Mouse (Mus musculus): ENCODE measurements around the gene Itga6. TPM values are rescaled to one million over a fixed set of nuclear protein-coding genes. Genes with fewer than 3 reads are reported as not detected.

The Itga6 gene
- polyA plus RNA-seq, 1 experiment from 2014 or later = 22.3 TPM

DNA sequence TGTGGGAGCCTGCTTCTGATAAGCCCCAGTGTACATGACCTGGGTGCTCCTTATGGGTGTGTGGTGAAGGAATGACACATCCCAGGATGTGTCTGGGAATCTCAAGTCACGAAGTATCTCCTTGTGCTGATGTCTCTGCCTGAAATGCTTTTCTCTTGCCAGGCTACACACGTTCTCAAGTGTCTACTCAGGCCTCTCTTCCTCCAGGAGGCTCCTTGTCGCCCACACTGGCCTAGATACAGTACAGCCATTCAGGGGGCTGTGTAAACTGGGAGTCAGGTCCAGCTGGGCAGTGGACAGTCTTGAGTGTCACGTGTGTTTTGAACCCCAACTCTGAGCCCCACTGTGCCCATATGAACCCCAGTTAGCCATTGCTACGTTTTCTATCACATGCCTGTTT lies 19.1 kb downstream of the Itga6 start:
- Histone ChIP-seq H3K4me3 (ENCODE audit: low read depth, low read length) (no peak overlapping the region), H3K36me3 (ENCODE audit: control insufficient read depth, insufficient read depth, low read length) (no peaks in the 10 kb centered on the region), H3K9me3 (ENCODE audit: control insufficient read depth, low read length) (no peaks in the 10 kb centered on the region), H3K4me1 (replicated peaks; ENCODE audit: control insufficient read depth, insufficient read depth, low read length) (no peaks in the 10 kb centered on the region), H3K4me2 (no peak overlapping the region), H3K27me3 (replicated peaks; ENCODE audit: control insufficient read depth, insufficient read depth, low read length) (no peaks in the 10 kb centered on the region), H3K27ac (ENCODE audit: low read depth, low read length) (no peak overlapping the region), H3K9ac (ENCODE audit: low read depth, low read length) (no peak overlapping the region)
- ATAC-seq (replicated peaks; ENCODE audit: low FRiP score) = no peak
- no peak for DNase-seq (ENCODE audit: low spot score)
- 69% methylated on average over 5 of the region's 5 CpGs for WGBS

GRCm38 (mm10) chr2:71764961-71765735 lies 19.7 kb downstream of the Itga6 start:
- Histone ChIP-seq H3K4me3 (ENCODE audit: low read depth, low read length) (no peak overlapping the region), H3K36me3 (ENCODE audit: control insufficient read depth, insufficient read depth, low read length) (no peaks in the 10 kb centered on the region), H3K4me1 (replicated peaks; ENCODE audit: control insufficient read depth, insufficient read depth, low read length) (no peaks in the 10 kb centered on the region), H3K27me3 (replicated peaks; ENCODE audit: control insufficient read depth, insufficient read depth, low read length) (no peaks in the 10 kb centered on the region), H3K4me2 (no peak overlapping the region), H3K9me3 (ENCODE audit: control insufficient read depth, low read length) (no peaks in the 10 kb centered on the region), H3K27ac (ENCODE audit: low read depth, low read length) (no peak overlapping the region), H3K9ac (ENCODE audit: low read depth, low read length) (no peak overlapping the region)
- DNase-seq (ENCODE audit: low spot score) = no peak
- no peak for ATAC-seq (replicated peaks; ENCODE audit: low FRiP score)
- 70% methylated on average over 3 of the region's 3 CpGs for WGBS

- H3K9ac ChIP-seq (ENCODE audit: low read depth, low read length) = no peak overlapping the region
- WGBS = 77% methylated on average over 5 of the region's 5 CpGs
- H3K27ac ChIP-seq (ENCODE audit: low read depth, low read length) = no peak overlapping the region
- H3K4me2 ChIP-seq = no peak overlapping the region
- no peak overlapping the region for H3K4me3 ChIP-seq (ENCODE audit: low read depth, low read length)
- H3K27me3 ChIP-seq (replicated peaks; ENCODE audit: control insufficient read depth, insufficient read depth, low read length) = no peaks in the 10 kb centered on the region
- no peaks in the 10 kb centered on the region for H3K4me1 ChIP-seq (replicated peaks; ENCODE audit: control insufficient read depth, insufficient read depth, low read length)
- no peaks in the 10 kb centered on the region for H3K36me3 ChIP-seq (ENCODE audit: control insufficient read depth, insufficient read depth, low read length)
- DNase-seq (ENCODE audit: low spot score) (no peak), ATAC-seq (replicated peaks; ENCODE audit: low FRiP score) (no peak)
- no peaks in the 10 kb centered on the region for H3K9me3 ChIP-seq (ENCODE audit: control insufficient read depth, low read length)
These were observed 20.6 kb downstream of the Itga6 start for GRCm38 (mm10) chr2:71766007-71766406.

DNA sequence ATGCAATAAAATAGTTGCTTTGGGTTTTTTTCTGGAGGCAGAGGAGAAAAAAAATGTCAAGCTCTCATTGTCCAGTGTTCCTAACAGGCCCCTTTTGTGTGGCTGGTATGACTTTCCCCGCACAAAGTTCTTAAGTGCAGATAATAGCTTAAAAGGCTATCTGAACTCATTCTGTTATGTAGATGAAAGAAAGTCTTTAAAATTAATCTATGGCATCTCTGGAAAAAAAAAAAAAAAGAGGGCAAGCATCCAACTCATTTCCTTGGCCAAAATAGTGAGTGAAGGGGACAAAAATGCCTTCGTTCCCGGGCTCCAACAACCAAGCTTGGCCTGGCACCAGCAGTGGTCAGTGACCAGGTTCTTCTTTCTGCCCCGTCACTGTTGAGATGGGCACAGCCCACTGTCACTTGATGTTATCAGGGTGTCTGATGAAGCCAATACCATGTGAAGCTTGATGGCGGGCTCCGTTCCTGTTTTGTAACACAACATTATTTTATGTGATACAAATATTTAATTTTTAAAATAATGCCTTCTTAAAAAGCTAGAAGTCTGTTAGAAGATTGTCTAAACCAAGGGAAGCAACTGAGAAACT lies 21.7 kb downstream of the Itga6 start:
- Histone ChIP-seq H3K9me3 (ENCODE audit: control insufficient read depth, low read length) (no peaks in the 10 kb centered on the region), H3K4me1 (replicated peaks; ENCODE audit: control insufficient read depth, insufficient read depth, low read length) (no peaks in the 10 kb centered on the region), H3K9ac (ENCODE audit: low read depth, low read length) (no peak overlapping the region), H3K27me3 (replicated peaks; ENCODE audit: control insufficient read depth, insufficient read depth, low read length) (no peaks in the 10 kb centered on the region), H3K4me3 (ENCODE audit: low read depth, low read length) (no peak overlapping the region), H3K36me3 (ENCODE audit: control insufficient read depth, insufficient read depth, low read length) (no peaks in the 10 kb centered on the region), H3K27ac (ENCODE audit: low read depth, low read length) (no peak overlapping the region), H3K4me2 (no peak overlapping the region)
- DNase-seq (ENCODE audit: low spot score) = no peak
- ATAC-seq (replicated peaks; ENCODE audit: low FRiP score) = no peak
- WGBS = 88% methylated on average over 6 of the region's 6 CpGs

- no peaks in the 10 kb centered on the region for H3K4me1 ChIP-seq (replicated peaks; ENCODE audit: control insufficient read depth, insufficient read depth, low read length)
- H3K27me3 ChIP-seq (replicated peaks; ENCODE audit: control insufficient read depth, insufficient read depth, low read length) = no peaks in the 10 kb centered on the region
- H3K9me3 ChIP-seq (ENCODE audit: control insufficient read depth, low read length) = no peaks in the 10 kb centered on the region
- 83% methylated on average over 4 of the region's 4 CpGs for WGBS
- no peak for ATAC-seq (replicated peaks; ENCODE audit: low FRiP score)
- no peak overlapping the region for H3K9ac ChIP-seq (ENCODE audit: low read depth, low read length)
- H3K4me3 ChIP-seq (ENCODE audit: low read depth, low read length) = no peak overlapping the region
- H3K4me2 ChIP-seq = no peak overlapping the region
- H3K27ac ChIP-seq (ENCODE audit: low read depth, low read length) = no peak overlapping the region
- no peaks in the 10 kb centered on the region for H3K36me3 ChIP-seq (ENCODE audit: control insufficient read depth, insufficient read depth, low read length)
- DNase-seq (ENCODE audit: low spot score) = no peak
These were observed 26.3 kb downstream of the Itga6 start for GRCm38 (mm10) chr2:71771762-71772161.

- H3K4me3 ChIP-seq (ENCODE audit: low read depth, low read length) = no peak overlapping the region
- H3K9me3 ChIP-seq (ENCODE audit: control insufficient read depth, low read length) = no peaks in the 10 kb centered on the region
- no peaks in the 10 kb centered on the region for H3K27me3 ChIP-seq (replicated peaks; ENCODE audit: control insufficient read depth, insufficient read depth, low read length)
- H3K4me2 ChIP-seq = no peak overlapping the region
- ATAC-seq (replicated peaks; ENCODE audit: low FRiP score) = no peak
- H3K9ac ChIP-seq (ENCODE audit: low read depth, low read length) = no peak overlapping the region
- WGBS = 77% methylated on average over 5 of the region's 5 CpGs
- H3K27ac ChIP-seq (ENCODE audit: low read depth, low read length) = no peak overlapping the region
- no peak for DNase-seq (ENCODE audit: low spot score)
- H3K4me1 ChIP-seq (replicated peaks; ENCODE audit: control insufficient read depth, insufficient read depth, low read length) = no peaks in the 10 kb centered on the region
- no peaks in the 10 kb centered on the region for H3K36me3 ChIP-seq (ENCODE audit: control insufficient read depth, insufficient read depth, low read length)
These were observed 28.3 kb downstream of the Itga6 start for GRCm38 (mm10) chr2:71773714-71774113.

- H3K4me1 ChIP-seq (replicated peaks; ENCODE audit: control insufficient read depth, insufficient read depth, low read length) = no peaks in the 10 kb centered on the region
- no peaks in the 10 kb centered on the region for H3K9me3 ChIP-seq (ENCODE audit: control insufficient read depth, low read length)
- ATAC-seq (replicated peaks; ENCODE audit: low FRiP score) (no peak), DNase-seq (ENCODE audit: low spot score) (no peak)
- no peak overlapping the region for H3K9ac ChIP-seq (ENCODE audit: low read depth, low read length)
- H3K27me3 ChIP-seq (replicated peaks; ENCODE audit: control insufficient read depth, insufficient read depth, low read length) = no peaks in the 10 kb centered on the region
- no peak overlapping the region for H3K4me2 ChIP-seq
- no peak overlapping the region for H3K4me3 ChIP-seq (ENCODE audit: low read depth, low read length)
- H3K36me3 ChIP-seq (ENCODE audit: control insufficient read depth, insufficient read depth, low read length) = no peaks in the 10 kb centered on the region
- no peak overlapping the region for H3K27ac ChIP-seq (ENCODE audit: low read depth, low read length)
- WGBS = 75% methylated on average over 10 of the region's 10 CpGs
These were observed 29.0 kb downstream of the Itga6 start for GRCm38 (mm10) chr2:71774246-71774951.

- Histone ChIP-seq H3K27ac (ENCODE audit: low read depth, low read length) (no peak overlapping the region), H3K9ac (ENCODE audit: low read depth, low read length) (no peak overlapping the region), H3K4me2 (no peak overlapping the region), H3K4me3 (ENCODE audit: low read depth, low read length) (no peak overlapping the region), H3K9me3 (ENCODE audit: control insufficient read depth, low read length) (no peaks in the 10 kb centered on the region), H3K27me3 (replicated peaks; ENCODE audit: control insufficient read depth, insufficient read depth, low read length) (no peaks in the 10 kb centered on the region), H3K4me1 (replicated peaks; ENCODE audit: control insufficient read depth, insufficient read depth, low read length) (no peaks in the 10 kb centered on the region), H3K36me3 (ENCODE audit: control insufficient read depth, insufficient read depth, low read length) (no peaks in the 10 kb centered on the region)
- DNase-seq (ENCODE audit: low spot score) = no peak
- ATAC-seq (replicated peaks; ENCODE audit: low FRiP score) = no peak
- 74% methylated on average over 9 of the region's 9 CpGs for WGBS
These were observed 29.8 kb downstream of the Itga6 start for GRCm38 (mm10) chr2:71775201-71775611.

Data from liver, embryonic 11.5 days (tissue).